Mouse (Mus musculus): Measurements from ENCODE around the gene Cryga. TPM values are rescaled to one million over a fixed set of nuclear protein-coding genes. Genes with fewer than 3 reads are reported as not detected.

Gene Cryga
- total RNA-seq (2021), result not detected
- long read RNA-seq, experiment 1, result 0 reads
- long read RNA-seq, experiment 2, result 0 reads

DNA sequence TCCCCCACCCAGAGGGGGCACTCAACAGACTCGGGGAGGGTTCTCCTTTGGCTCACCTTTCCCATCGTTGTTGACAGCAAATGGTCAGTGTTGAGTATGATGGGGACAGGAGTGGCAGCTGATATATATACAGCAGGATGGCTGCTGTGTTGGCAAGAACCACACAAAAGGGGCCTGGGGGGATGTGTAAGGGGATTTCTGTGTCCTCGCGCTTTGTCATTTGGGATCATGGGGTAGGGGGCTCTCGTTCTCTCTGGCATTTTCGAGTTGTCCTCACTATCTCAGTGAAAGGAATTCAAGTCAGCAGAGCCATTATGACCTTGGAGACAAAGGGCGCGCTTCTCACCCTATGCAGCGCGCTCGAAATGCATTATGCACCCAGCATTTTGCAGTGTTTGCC, at the start of gene Cryga:
Cryga (minus strand) TSS at position 101 of the 400 bp plus-strand sequence.
- no peak for DNase-seq

DNA sequence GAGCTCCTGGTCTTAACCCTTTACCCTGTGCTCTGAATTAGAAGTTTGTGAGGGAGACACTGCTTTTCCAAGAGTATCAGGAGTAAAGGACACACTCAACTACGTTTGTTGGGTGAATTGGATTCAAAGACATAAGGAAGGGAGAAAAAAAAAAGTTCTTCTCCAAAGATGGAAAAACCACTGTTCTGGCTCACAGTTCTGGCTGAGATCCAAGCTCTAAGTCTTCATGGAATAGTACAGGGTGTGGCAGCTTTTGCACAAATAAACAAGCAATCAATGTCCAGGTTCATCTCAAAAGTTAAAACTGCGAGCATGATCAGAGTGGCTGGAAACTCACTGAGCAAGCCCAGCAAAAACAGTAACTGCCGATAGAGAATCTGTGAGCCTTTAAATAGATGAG, 44.8 kb upstream of the Cryga start:
- no peak for DNase-seq

GRCm38 (mm10) chr1:65147326-65147725, 44.2 kb upstream of the Cryga start:
- DNase-seq, result no peak

DNA sequence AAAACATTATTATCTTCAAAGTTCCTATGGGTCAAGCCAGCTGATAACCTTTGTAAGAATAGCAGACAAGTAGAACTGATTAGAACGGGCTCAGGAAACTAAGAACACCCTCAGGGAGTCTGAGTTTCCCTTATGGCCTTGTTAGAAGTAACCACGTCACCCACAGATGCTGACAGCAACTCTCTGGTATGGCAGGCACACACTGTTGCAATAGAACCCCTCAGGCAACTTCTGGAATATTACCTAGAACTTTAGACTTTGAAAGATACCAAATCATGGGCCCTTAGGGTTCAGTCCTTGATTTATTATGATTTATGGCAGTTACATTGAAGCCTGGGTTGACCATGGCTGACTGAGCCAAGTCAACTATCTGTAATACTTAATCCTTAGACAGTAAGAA, 43.4 kb upstream of the Cryga start:
- no peak for DNase-seq

DNA sequence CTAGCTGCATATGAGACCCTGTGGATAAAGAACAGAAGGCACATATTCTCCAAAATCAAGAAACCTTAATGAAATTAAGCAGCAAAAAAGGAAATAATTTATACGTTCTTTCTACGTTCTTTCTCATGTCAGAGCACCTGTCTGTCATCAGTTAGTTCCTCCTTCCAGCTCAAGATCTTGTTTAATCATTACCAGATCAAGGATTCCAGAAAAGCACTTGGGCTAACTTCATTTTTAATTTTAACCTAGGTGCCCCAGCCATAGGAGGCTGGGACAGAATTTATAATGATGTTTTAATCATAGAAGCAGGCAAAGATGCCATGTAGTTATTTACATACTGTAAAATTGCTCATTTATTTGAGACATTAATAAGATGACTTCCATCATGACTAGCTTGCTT, 41.6 kb upstream of the Cryga start:
- DNase-seq, result no peak

GRCm38 (mm10) chr1:65137560-65137959, 34.4 kb upstream of the Cryga start:
- DNase-seq, result no peak

GRCm38 (mm10) chr1:65132833-65133232, 29.7 kb upstream of the Cryga start:
- no peak for DNase-seq

DNA sequence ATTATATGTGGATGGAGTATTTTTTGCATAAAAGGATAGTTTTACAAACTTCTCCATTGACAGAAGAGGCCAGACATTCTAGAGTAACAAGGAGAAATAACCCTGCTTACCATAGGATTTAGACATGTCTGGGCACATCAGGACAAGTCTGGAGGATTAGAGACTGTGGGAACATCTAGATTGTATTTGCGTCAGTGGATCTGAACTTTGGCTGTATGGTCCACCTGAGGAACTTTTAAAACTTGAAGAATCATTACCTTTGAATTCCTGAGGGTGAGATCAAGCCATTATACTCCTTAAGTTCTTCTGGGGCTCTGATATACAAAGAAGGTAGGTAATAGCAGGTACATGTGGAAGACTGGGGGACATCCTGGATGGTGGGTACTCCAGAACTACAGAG, 28.5 kb upstream of the Cryga start:
- DNase-seq, result no peak

DNA sequence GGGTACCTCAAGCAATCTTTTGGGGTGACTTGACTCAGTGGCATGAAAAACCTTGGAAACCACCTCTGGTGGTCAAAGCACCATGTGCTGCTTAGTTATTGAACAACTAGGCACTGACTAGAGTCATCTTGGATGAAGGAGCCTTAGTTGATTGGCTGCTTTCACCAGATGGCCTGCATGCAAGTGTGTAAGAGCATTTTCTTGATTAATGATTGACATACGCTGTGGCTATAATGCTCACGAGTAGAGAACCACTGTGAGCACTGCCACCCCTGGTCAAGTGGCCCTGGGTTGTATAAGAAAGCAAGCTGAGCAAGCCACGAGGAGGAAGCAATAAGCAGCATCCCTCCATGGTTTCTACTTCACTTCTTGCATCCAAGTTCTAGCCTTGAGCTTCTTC, 27.1 kb upstream of the Cryga start:
- no peak for DNase-seq

DNA sequence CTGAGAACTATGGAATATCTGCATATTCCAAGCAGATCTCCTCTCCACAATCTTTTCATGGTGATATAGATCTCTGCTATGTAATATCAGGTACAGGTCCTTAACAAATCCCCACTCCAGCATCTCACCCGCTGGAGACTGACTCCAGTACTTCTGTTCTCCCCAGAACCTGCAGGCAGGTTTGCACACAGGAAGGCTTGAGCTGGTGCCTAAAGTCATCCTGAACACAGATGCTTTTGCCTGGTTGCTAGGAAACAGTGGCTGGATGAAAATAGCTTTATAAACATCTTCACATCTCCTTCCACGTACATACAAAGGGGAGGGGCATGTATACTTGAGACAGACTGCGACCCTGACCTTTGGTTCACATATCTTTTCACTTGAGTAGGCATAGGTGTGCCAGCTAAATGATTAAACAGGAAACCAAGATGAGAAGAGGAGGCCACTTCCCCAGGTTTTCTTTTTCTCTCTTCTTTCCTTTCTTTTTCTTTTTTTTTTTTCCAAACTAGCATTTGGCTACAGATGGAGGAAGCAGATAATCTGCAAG, 26.5 kb upstream of the Cryga start:
- no peak for DNase-seq

- DNase-seq, result no peak
Observed at GRCm38 (mm10) chr1:65122574-65123372, 19.6 kb upstream of the Cryga start, which contains the start of gene D630023F18Rik. Gene D630023F18Rik, minus strand, starts transcription at chr1:65123214.

DNA sequence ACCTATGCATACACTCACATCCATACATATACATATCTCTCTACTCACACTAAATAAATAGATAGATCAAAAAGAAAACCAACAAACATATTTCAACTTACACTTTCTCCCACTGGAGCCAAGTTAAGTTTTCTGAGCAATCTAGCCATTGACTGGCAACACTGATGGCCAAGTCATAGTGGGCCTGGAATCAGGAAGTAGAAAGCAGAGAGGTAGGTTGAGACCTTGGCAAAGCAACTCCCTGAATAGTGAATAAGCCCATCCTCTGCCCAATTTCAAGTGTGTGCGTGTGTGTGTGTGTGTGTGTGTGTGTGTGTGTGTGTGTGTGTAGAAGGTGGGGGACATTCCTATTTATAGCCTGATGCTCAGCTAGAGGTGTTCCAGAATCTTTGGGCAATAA, 16.3 kb upstream of the Cryga start, which contains the start of gene Gm28845:
Gm28845 (minus strand) TSS at position 121 of the 400 bp plus-strand sequence.
- DNase-seq, result no peak

GRCm38 (mm10) chr1:65118150-65118913, 15.2 kb upstream of the Cryga start:
- no peak for DNase-seq

DNA sequence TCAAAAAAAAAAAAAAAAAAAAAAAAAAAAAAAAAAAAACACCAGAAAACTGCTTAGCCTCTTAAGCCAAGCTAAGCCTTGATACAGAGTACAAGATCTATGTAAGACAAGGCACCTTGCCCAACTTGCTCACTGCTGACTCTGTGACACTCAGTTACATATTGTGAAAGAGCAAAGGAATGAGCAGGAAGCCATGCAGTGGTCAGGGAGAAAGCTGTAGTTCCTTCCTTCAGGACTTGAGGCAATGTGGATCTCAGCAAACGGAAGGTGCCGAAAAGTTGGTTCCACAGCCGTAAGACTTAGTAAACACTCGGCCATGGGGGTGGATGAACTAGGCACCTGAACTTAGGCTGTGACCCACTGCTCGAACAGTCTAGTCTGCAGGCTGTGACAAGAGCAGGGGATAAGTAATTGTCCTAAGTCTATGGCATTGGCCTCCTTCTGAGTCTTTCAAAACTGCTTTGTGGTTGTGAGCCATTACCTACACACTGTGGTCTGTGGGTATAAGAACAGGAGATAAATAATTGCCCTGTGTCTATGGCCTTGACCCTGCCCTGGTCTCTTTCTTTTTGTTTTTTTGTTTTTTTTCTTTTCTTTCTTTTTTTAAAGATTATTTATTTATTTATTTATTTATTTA, 10.5 kb upstream of the Cryga start:
- no peak for DNase-seq

DNA sequence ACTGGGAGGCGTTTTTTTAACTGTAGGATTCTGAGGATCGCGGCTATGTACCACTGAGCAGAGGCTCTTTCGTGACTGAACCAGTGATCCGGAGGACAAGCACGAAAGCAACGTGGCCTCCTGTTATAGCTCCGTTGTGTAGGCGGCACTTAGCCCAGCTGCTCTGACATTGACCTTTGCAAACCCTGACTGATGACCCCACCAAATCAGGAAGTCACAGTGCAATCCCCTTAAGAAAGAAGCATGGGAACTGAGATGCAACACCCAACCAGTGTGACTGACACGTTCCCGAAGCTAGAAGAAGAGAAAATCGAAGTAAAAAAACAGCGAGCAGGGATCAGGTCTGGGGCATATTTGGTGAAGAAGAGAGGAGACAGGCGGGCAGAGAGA, 9.6 kb upstream of the Cryga start:
- peak; percentile 11 for DNase-seq

DNA sequence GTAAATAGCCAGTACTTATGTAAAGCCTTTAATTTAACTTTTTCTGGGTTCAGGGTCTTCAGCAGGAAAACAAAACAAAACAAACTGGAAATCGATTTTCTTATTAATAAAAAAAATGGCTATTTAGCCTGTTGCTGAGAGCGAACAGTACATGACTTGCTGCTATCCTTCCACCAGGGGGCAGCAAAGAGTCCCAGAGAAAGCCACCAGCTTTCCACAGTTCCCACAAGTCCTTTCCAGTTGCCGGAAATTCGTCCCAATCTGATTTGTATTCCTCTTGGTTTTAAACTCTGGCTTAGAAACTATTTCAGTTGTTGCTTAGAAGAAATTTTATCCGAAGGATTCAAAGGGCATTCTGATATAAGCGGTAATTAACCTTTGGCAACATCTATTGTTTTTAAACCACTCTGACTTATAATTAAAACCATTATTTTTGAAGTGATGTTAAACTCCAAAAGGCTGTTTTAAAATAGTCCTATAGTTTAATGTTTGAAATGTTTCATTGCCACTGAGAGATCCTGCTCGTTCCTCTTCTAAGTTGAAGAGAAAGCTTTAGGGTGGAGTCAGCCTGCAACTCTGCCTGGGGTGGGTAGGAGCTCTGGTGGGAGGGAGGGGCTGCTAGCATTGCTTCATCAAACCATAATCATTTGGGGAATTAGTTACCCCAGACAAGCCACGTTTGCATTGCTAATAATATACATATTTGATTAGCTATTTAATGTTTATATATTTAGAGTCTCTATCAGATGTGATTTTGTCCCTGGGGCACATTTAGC, 9.0 kb upstream of the Cryga start:
- DNase-seq, result peak; percentile 24

GRCm38 (mm10) chr1:65109756-65110435, 6.7 kb upstream of the Cryga start:
- no peak for DNase-seq

DNA sequence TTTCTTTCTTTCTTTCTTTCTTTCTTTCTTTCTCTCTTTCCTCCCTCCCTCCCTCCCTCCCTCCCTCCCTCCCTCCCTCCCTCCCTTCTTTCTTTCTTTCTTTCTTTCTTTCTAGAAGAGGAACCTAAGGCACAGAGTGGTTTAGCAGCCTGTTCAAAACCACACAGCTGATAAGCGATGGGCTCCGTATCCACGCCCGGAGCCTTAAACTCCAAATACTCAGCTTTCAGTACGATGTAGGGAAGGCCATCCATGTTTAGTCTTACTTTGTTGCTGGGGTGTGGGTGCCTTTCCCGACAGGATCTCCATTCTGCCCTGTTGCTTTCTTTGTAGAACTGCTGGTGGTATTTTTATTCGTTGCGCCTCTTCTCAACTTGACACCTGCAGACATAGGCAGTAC, 6.0 kb upstream of the Cryga start:
- DNase-seq, result no peak

DNA sequence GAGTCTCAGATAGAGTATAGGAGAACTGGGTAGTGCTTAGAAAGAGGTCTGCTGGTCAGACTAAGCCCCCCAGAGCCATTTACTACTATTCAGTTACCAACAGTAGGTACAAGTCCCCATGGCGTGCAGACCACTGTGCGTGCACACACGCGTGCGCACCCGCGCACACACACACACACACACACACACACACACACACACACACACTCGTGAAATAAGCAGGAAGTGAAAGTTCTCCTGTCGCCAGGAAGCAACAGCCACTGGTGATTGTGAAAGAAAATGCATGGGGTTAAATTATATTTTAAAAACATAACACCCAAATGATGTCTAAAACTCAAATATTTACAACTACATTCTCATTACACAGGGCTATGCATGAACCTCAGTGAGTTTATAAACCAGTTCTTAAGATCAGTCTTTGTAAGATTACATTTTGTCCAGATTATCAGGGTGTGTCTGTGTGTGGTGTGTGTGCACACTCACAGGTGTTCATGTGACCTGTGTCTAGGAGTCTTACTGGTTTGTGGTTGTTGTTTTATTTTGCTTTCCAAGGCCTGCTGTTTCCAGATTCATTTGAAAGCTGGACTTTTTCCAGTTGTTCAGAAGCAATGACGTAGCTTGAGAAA, 4.6 kb upstream of the Cryga start:
- no peak for DNase-seq

DNA sequence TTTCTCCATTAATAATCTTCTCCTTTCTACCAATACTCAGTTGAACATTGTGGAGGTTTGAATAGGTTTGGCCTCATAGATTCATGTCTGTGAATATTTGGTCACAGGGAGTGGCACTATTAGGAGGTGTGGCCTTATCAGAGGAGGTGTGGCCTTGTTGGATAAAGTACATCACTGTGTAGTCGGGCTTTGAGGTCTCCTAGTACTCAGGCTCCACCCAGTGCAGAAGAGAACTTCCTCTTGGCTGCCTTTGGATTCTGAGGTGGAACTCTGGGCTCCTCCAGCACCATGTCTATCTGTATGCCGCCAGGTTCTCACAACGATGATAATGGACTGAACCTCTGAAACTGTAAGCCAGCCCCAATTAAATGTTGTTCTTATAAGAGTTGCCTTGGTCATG, 6.2 kb downstream of the Cryga start:
- DNase-seq, result no peak

- DNase-seq, result no peak
Observed at GRCm38 (mm10) chr1:65091566-65091965, 11.6 kb downstream of the Cryga start.
